Mouse (Mus musculus) NIH3T3 (cell line): ENCODE data around the gene Dnah3.

Experiments
- DNase-seq: peaks from one replicate; pipeline ENCODE4 v3.0.0-alpha.2; 2012; ENCODE audit warnings: low read depth

The Dnah3 gene

DNA sequence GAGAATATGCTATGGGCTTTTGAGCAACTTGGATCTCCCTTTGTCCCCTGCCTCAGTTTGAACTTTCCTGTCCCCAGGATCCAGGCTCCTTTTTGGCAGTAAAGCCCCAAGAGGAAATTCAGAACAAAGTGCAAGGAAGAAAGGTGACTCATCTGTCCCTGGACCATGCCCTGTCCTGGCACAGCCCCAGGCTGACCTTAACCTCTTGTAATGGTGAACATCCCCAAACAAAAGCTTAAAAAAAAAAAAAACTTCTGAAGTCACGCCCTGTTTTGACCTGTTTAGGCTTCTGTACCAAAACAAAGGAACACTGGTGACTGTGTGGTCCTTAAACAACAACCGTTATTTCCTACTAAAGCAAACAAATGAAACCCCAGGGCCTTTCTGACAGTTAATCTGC lies 153.5 kb downstream of the Dnah3 start:
- peak; percentile 17 for DNase-seq

DNA sequence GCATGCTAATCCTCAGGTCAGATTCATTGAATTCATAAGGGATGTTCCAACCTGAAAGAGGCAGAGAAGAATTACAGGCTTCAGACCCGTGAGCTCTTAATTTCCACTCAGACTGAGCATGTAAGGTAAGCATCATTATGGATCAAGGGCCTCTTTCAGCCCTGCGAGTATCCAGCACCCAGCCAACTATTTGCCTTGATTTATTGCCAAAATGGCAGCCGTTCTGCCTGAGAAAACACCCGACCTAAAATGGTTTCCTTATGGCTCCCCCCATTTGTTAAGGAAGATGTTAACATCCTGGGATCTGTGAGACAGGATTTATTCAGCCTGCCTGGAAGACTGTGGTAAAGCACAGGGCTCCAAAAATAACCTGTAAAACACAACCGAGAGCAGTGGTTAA lies 158.0 kb downstream of the Dnah3 start:
- no peak for DNase-seq

DNA sequence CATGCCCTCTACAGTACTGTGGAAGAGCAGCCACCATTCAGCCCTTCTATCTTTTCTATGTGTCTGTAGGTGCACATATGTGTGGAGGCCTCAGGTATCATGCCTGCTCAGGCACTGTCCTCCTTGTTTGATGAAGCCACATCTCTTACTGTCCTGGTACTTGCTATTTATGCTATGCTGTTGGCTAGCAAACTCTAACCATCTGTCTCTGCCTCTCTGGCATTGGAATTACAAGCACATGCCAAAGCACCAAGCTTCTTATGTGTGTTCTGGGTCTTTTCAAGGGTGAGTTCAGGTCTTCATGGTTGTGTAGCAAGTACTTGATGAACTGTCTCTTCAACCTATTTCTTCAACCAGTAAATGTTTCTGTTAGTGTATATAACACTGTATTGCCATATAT lies 158.8 kb downstream of the Dnah3 start:
- no peak for DNase-seq

DNA sequence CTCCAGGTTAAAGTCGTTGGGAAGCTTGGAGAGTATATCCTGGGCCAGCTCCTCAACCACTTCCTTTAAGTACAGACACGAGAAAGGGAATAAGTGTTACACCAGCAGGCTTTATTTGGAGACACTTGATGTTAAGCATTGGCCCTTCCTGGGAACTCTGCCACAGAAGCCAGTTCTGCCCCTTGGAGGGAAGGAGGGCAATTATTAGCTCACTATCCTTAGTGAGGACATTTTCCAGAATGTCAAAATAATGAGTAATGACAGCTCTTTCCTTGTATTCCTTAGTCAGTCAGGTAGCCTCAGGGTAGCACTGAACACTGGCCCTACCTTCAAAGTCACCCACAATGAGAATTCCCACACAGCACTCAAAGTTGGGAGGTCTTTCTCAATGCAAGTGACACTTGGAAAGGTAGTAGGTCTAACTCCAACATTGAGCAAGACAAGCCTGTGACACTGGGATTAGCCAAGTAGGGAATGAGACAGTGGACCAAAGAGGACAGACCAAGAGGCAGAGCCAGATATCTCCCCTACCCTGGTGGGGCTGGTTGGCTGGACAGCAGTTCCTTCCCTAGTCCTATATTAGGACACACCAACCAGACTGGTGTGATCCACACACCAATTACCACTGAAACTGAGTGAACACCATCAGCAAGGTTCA lies 166.2 kb downstream of the Dnah3 start:
- DNase-seq, result no peak

DNA sequence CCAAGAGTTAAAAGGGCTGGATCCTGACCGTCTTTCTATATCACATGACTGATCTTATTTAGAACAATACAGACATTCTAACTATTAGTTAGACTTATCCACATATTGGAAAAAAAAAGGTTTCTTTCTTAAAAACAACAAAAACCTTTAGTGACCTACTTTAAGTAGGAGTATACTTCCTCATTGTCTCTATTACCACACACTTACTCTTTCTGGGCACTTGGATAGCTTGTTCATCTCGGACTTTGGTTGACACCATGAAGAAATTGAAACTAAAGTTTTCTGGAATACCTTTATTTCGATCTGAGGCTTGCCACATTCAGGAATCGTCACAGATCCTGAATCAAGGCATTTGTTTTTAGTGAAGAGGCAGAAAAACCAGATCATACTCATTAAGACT lies 174.0 kb downstream of the Dnah3 start:
- DNase-seq, result no peak

DNA sequence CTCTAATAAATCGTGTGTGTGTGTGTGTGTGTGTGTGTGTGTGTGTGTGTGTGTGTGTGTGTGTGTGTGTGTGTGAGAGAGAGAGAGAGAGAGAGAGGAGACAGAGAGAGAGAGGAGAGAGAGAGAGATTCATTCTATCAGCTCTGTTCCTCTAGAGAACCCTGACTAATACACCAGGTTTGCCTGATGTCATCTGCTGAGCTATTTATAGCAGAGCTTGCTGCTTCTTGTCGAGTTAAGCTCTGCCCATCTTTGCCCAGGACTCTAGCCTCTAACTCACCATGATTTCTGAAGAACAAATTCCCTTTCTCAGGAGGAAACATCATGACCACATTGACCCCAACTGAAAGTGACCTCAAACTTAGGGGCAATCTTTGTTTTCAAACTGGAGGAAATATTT lies 174.6 kb downstream of the Dnah3 start:
- peak; percentile 67 for DNase-seq

DNA sequence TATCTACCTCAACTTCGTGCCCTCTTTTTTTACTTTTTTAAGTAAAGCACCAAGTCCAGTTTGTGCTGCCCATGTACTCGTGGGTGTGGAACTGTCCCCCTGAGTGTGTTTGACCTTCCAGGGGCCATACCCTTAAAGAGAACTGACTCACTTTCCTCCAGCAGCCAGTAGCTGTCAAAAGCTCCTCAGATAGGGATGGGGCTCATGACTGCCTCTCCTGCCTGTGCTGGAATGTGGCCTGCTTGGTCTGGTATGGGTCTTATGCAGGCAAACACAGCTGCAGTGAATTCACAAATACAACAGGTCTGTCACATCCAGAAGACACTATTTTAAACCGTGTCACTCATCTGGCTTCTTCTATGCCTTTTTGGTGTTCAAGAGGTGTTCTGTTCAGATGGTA lies 183.4 kb downstream of the Dnah3 start:
- no peak for DNase-seq

DNA sequence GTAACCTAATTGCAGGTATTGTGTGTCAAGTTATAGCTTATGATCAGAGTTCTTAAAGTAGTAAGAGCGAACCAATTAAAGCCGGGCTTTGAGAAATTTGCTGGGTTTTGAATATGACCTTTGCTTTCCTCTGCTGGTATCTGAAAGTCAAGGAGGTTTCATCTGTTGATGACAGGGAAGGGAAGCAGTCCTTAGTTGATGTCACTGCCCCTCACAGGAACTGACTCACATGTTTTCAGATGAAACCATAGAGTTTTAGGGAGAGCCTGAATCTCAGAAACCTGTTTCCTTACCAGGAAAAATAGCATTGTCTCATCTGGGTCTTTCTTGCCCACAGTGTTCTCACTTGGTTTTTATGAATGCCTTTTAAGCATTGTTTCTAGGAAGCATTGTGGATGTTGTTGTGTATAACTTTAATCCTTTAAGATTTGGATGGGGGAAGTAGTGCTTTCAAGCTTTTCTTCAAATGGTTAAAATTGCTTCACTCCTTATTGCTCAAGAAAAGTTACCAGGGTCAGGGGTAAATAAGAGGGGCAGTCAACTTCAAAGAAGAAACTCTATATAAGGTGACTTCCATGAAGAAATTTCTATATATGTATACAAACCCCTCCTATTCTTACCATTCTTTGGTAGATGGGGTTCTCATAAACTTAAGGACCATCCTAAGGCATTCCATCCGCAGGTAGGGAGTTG lies 188.4 kb downstream of the Dnah3 start:
- DNase-seq, result no peak

DNA sequence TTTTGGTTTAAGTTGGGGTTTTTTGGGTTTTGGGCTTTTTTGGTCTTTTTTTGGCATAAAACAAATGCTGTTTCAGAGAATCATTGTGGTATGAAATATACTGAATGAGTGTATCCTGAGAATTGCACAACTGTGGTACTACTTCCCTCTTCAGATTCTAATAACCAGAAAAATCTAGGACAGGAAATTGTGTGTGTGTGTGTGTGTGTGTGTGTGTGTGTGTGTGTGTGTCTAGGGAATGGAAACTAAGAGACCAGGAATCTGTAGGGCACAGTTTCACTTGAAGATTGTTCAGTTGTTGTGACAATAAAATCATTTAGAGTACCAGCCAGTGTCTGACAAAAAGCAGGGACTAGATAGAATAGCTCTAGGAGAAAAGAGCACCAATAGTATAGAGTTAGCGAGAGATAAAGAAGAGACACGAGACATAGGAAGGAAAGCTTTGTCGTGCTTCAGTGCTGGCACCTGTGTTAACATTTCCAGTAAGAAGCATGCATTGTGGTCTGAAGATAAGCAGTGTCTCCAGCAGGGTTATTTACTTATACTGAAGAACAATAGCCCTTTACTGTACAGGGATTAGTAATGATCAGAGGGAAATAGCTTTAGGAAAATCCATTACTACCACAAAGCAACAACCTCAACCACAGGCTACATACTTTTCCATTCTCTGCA lies 195.6 kb downstream of the Dnah3 start:
- no peak for DNase-seq

DNA sequence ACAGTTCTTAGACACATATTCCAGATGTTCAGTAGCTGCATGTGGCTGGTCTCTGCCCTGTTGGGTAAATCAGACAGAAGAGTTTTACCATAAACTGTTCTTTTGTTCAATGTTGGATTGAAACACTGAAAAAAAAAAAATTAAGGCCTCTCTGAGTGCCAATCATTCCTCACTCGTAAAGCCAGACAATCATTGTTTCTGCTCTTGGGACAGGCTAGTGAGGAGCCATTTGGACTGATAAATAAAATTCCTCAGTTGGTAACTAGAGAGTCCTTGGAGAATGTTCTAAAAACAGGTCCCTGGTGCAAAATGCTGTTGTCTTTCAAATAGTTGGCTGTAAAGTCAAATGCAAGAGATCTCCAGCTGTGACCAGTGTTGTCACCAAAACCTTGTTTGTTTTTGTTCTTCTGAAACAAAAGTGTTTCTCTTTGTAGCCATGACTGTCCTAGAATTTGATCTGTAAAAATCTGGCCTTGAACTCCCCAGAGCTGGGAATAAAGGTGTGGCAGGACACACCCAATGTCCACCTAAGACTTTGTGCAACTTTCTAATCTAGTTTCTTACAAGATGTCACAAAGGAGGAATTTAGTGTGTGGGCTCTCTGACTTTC lies 196.7 kb downstream of the Dnah3 start:
- no peak for DNase-seq

DNA sequence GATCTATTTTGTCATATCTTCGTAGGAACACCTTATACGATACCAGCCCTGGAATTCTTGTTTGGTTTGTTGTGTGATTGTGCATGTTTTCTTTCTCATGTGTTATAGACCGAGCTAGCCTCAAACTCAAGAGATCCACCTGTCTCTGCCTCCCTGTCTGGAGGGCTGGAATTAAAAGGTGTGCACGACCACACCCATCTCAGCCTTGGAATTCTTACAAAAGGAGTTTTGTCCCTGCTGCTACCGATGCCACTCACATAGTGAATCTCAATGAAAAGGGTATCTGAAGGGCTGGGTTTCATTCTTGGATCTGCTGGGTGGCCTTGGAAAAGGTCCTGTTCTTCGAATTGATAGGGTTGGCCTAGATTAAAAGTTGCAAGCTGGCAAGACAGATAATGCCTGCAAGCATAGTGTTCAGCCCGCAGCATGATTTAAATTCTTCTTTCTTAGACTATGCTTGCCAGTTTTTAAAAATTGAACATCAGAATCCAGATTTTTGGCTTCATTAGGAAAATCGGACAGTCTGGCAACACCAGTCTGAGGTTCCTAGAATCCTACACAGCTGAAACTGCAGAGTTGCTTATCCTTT lies 197.5 kb downstream of the Dnah3 start:
- DNase-seq, result no peak

DNA sequence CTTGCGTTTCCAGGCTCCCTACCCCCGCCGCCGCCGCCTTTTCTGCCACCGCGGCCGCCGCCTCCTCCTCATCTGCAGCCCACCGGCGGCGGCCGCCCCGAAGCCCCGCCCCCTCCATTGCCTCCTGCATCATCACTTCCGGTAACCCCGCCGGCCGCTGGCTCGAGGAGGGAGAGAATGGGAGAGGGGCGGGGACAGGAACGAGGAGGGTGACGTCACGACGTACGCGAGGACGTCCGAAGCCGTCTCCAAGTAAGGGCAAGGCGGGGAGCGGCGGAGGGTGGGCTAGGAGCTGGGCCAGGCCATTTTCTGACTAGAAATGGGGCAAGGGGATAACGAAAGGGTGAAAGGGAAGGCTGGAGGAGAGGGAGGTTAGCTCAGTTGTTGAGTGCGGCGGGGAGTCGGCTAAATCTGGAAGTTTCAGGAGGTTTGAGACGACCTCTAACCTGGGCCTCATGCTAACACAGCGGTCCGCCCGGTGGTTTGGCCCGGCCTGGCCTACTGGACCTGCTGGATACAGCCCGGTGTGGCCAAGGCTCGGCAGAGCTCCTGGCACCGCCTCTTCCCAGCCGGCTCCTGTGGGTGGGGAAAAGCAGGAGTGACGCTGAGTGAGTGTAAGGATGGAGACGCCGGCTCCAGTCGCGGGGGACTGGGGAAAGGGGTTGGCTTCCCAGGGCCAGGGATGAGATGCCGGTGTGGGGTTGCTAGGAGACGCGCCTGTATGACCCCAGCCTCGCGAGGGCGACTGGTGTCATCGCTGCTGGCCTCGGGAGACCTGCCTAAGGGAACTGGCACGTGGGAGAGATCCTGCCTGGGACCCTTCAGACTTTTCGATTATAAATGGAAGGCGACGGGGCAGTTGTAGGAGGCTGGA lies 199.2 kb downstream of the Dnah3 start, which contains the start of the genes Lyrm1 and Dcun1d3:
Lyrm1 (plus strand) TSS at position 223 of the 874 bp plus-strand sequence.
Dcun1d3 (minus strand) TSS at position 660 of the 874 bp plus-strand sequence.
- peak; percentile 98 for DNase-seq

DNA sequence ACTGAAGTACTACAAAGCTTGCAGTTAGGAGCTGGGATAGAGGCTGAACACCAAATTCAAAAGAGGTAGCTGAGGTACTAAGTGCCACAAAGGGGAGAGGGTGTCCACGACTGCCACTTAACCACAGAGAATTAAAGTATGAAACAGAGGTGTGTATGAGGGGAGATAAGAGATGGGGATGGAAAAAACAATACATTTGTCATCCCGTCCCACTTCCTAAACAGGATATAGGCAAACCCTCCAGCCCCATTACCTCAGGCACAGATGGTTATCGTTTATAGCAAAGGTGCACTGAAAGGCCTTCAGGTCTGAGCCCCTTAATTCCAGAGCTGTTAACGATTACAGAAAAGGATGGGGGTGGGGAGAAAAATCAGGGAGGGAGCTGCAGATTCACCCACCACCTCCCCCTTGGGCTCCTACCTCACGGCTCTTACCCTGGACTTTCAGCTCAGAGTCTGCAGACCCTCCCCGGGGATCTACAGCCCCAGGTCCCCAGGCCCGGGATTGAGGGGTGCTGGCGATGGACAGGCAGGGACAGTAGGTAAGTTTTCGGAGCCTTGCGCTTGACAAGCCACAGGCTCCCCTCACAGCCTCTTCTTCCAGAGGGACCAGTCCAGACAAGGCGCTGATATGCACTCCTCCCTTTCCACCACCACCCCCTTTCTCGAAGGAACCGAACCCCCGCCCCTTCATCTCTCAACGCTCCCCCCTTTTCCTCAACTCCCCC lies 200.1 kb downstream of the Dnah3 start:
- peak; percentile 22 for DNase-seq

DNA sequence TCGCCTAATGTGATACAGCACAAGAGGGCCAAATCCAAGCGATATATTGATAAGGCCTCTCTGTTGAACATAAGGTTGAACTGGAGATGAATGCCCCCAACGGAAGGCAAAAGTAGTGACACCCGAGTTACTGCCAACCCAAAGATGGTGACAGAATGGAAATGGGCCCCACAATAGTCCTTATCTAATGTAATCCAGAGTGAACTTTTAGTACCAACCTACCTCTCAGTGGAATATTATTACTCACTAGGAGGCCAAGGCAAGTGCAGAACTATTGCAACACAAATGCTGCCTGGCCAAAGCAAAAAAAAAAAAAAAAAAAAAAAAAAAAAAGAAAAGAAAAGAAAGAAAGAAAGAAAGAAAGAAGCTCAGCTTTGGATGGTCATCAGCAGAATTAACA lies 202.3 kb downstream of the Dnah3 start:
- peak; percentile 33 for DNase-seq

DNA sequence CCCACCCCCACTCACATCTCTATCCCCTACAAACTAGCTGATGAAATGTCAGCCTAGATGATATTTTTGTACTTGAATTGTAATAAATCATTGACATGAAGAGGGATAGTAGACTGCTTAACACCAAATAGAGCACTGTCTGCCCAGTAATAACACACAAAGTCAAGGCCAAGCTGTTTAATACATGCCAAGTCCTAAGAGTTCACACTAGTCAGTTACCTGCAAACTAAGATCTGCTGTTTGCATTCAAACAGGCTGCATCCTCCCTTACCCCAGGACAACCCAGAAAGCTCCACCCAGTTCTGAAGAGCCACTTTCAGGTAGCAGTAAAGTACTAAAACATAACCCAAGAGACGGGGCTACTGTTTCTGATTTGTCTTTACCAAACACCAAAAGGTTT lies 202.9 kb downstream of the Dnah3 start:
- DNase-seq, result no peak

DNA sequence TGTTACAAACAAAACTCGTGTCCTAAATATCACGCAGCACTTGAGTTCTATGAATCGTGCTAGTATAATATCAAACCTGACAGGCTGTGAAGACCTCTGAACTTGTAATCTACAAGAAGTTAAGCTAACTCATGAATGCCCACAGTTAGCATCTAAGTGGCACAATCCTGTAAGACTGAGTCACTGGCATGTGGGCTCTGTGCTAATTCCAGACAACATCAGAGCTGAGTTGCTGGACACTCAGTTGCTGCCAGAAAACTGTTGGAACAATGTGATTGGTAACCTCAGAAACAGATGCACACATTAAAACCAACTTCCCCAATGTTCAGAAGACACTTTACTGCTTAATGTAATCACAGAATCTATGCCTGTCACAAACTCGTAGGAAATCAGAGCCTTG lies 207.2 kb downstream of the Dnah3 start:
- peak; percentile 77 for DNase-seq

DNA sequence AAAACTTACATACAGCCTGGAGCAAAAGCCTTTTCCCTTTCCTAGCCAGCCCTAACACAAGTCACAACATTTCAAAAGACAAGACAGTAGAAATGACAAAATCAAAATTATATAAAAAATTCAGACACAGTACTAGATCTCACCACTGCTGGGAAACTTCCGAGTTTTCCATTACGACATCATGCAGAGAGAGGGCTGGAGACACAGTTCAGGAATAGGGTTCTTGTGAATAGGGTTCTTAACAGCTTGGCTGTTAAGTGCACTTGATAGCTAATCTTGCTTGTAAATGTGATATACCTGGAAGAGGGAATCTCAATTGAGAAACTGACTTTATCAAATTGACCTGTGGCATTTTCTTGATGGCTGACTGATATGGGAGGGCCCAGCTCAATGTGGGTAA lies 213.9 kb downstream of the Dnah3 start:
- DNase-seq, result no peak

DNA sequence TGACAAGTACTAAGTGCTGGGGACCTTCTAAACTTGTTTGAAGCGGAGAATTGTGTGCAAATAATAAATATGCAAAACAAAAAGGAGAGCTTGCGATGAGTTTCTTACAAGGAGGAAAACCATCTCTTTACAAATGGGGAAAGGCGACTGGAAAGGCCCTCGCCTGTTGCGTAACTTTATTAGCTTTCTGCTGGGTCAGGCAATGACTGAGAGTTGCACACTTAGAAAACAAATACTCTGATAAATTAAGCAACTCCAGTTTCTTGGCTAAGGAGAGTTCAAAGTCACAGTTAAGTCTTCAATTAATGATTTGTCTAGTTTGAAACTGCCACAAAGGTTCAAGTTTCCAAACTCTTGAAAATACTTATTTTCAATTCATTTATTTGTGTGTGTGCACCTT lies 214.7 kb downstream of the Dnah3 start:
- DNase-seq, result peak; percentile 63

DNA sequence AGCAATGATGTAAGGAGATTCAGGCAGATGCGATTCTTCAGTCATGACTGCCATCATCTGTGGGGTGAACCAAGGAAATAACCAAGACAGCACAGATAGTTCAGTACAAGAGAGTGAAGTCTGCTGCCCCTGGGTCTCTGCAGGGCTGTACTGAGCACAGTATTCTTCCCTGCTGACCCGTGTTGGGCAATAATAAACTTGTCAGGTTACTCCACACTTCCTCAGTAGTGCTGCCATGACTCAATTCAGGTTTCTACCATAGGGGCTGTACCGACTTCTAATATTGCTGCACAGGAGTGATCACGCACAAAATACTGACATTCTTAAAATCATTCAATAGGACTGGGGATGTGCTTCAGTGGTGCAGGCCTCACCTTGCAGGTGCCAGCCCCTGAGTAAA lies 215.9 kb downstream of the Dnah3 start:
- no peak for DNase-seq

DNA sequence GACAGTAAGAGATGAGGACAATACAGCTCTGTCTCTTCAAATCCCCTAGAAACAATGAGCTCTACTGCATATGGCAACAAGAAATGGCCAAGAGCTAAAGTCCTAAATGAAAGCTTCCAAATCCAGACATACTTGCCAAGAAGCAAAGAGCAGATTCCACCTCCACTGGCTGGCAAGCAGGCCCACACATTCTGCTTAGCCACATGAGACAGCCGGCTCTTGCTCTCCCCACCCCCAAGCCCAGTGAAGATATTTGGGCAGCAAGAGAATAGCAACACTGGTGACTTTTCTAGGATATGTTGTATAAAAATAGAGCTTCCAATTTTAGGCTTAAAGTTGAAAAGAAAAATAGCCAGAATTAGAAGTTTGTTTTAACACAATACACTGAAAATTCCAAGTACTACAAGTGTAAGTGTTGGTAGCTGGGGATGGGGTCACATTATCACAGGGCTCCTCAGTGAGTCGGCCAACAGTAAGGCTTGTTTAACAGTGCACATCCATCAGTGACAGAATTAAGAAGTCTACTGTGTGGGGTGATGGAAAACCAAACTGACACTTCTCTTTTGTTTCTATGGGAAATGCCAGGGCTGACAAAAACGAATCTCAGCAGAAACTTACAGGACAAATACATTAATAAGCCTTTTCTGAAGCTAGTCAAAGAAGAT lies 219.2 kb downstream of the Dnah3 start:
- DNase-seq, result peak; percentile 36
